Mouse (Mus musculus): Measurements from ENCODE around the gene Hoxd11. TPM values are rescaled to one million over a fixed set of nuclear protein-coding genes. Genes with fewer than 3 reads are reported as not detected.

The Hoxd11 gene
- polyA plus RNA-seq, 1 experiment: not detected

- peaks cover 35% of the 10 kb centered on the region for H3K27me3 ChIP-seq (ENCODE audit: control insufficient read depth, insufficient read depth, low read length)
- no peaks in the 10 kb centered on the region for H3K4me1 ChIP-seq (replicated peaks; ENCODE audit: control insufficient read depth, insufficient read depth, low read length)
- H3K4me3 ChIP-seq (ENCODE audit: control insufficient read depth, insufficient read depth, low read length): no peak overlapping the region
- DNase-seq: no peak
- H3K36me3 ChIP-seq (ENCODE audit: control insufficient read depth, insufficient read depth, low read length): no peaks in the 10 kb centered on the region
- WGBS: 23% methylated on average over 17 of the region's 17 CpGs
- TF ChIP-seq CTCF (IDR thresholded peaks at IDR 0.05; ENCODE audit: borderline replicate concordance, control insufficient read depth, extremely low read depth, insufficient read depth, low read length, poor library complexity) (no peak), POLR2A (IDR thresholded peaks at IDR 0.05; ENCODE audit: control insufficient read depth, extremely low read depth, insufficient read depth, low read length, poor library complexity) (no peak)
- H3K27ac ChIP-seq (ENCODE audit: control insufficient read depth, insufficient read depth, low read length): no peak overlapping the region
Measured at GRCm38 (mm10) chr2:74653781-74654535, 25.4 kb upstream of the Hoxd11 start.

DNA sequence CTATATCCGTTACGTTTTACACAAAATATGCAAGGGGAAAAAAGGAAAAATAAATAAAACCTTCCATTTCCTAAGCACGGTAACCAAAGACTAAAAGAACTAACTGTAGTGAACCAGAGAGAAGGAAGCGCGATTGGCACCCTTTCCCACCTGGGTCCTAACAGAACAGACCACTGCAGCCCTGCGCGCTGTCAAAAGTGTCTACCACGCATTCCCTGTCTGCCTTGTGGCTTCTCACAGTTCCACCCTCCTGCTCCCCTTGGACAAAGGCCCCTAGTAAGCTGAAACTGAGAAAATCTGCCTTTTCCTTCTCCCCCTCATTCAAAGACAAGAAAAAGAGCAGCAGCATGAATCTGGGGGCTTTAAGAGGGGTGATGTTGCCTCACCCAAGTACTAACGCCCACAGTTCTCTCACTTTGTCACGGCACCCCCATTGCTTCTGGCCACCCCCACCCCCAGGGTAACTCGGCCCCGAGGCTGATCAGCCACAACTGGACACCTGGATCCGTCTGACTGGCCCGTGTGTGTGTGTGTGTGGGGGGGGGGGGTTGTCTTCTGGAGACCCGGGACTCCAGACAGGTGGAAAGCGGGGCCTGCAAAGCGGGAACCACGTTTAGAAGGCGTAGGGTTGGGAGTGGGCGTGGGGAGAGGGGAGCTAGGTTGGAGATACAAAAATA lies 24.5 kb upstream of the Hoxd11 start:
- peaks cover 38% of the 10 kb centered on the region for H3K27me3 ChIP-seq (ENCODE audit: control insufficient read depth, insufficient read depth, low read length)
- no peak overlapping the region for H3K4me3 ChIP-seq (ENCODE audit: control insufficient read depth, insufficient read depth, low read length)
- TF ChIP-seq CTCF (IDR thresholded peaks at IDR 0.05; ENCODE audit: borderline replicate concordance, control insufficient read depth, extremely low read depth, insufficient read depth, low read length, poor library complexity) (no peak), POLR2A (IDR thresholded peaks at IDR 0.05; ENCODE audit: control insufficient read depth, extremely low read depth, insufficient read depth, low read length, poor library complexity) (no peak)
- no peak overlapping the region for H3K27ac ChIP-seq (ENCODE audit: control insufficient read depth, insufficient read depth, low read length)
- no peaks in the 10 kb centered on the region for H3K36me3 ChIP-seq (ENCODE audit: control insufficient read depth, insufficient read depth, low read length)
- no peak for DNase-seq
- WGBS: 21% methylated on average over 20 of the region's 20 CpGs
- H3K4me1 ChIP-seq (replicated peaks; ENCODE audit: control insufficient read depth, insufficient read depth, low read length): no peaks in the 10 kb centered on the region

DNA sequence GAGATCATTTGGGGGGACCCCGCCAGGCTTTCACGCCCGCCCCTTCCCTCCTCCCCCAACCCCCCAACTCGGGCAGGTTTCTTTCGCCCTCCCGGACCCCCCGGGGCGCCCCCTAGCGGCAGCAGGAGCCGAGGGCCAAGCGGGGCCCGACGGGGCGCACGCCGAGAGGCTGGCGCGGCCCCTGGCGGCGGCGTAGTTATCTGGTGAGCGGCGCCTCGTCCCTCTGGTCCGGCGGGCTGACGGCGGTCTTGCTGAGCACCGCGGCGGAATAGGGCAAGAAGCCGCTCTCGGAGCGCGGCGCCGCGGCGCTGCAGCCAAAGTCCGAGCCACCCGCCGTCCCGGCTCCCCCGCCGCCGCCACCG lies 24.0 kb upstream of the Hoxd11 start:
- TF ChIP-seq POLR2A (IDR thresholded peaks at IDR 0.05; ENCODE audit: control insufficient read depth, extremely low read depth, insufficient read depth, low read length, poor library complexity): no peak
- TF ChIP-seq CTCF (IDR thresholded peaks at IDR 0.05; ENCODE audit: borderline replicate concordance, control insufficient read depth, extremely low read depth, insufficient read depth, low read length, poor library complexity): no peak
- H3K4me1 ChIP-seq (replicated peaks; ENCODE audit: control insufficient read depth, insufficient read depth, low read length): no peaks in the 10 kb centered on the region
- H3K36me3 ChIP-seq (ENCODE audit: control insufficient read depth, insufficient read depth, low read length): no peaks in the 10 kb centered on the region
- peaks cover 38% of the 10 kb centered on the region for H3K27me3 ChIP-seq (ENCODE audit: control insufficient read depth, insufficient read depth, low read length)
- DNase-seq: no peak
- no peak overlapping the region for H3K27ac ChIP-seq (ENCODE audit: control insufficient read depth, insufficient read depth, low read length)
- H3K4me3 ChIP-seq (ENCODE audit: control insufficient read depth, insufficient read depth, low read length): no peak overlapping the region
- 7% methylated on average over 41 of the region's 47 CpGs for WGBS

GRCm38 (mm10) chr2:74655821-74656631 lies 23.3 kb upstream of the Hoxd11 start:
- Histone ChIP-seq H3K27ac (ENCODE audit: control insufficient read depth, insufficient read depth, low read length) (no peak overlapping the region), H3K4me1 (replicated peaks; ENCODE audit: control insufficient read depth, insufficient read depth, low read length) (no peaks in the 10 kb centered on the region), H3K36me3 (ENCODE audit: control insufficient read depth, insufficient read depth, low read length) (no peaks in the 10 kb centered on the region), H3K27me3 (ENCODE audit: control insufficient read depth, insufficient read depth, low read length) (peaks cover 34% of the 10 kb centered on the region), H3K4me3 (ENCODE audit: control insufficient read depth, insufficient read depth, low read length) (no peak overlapping the region)
- no peak for TF ChIP-seq POLR2A (IDR thresholded peaks at IDR 0.05; ENCODE audit: control insufficient read depth, extremely low read depth, insufficient read depth, low read length, poor library complexity)
- no peak for TF ChIP-seq CTCF (IDR thresholded peaks at IDR 0.05; ENCODE audit: borderline replicate concordance, control insufficient read depth, extremely low read depth, insufficient read depth, low read length, poor library complexity)
- DNase-seq: no peak
- WGBS: 4% methylated on average over 68 of the region's 69 CpGs

DNA sequence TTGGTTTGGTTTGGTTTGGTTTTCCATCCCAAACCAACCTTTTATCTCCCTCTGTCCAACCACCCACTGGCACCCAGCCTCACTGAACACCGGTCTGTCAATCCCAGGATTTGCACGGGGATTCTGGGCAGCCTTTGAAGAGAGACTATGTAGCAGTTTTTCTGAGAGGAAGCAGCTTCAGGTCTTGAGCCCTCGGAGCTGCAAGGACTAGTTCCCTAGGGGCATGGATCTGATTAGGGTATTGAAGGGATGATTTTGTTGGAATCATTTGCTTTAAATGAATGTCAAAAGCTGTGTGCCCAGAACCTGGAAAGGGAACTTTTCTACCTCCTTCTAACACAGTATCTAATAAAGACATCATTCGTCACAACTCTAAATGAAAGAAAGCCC lies 22.7 kb upstream of the Hoxd11 start:
- H3K4me1 ChIP-seq (replicated peaks; ENCODE audit: control insufficient read depth, insufficient read depth, low read length): no peaks in the 10 kb centered on the region
- no peak overlapping the region for H3K27ac ChIP-seq (ENCODE audit: control insufficient read depth, insufficient read depth, low read length)
- H3K27me3 ChIP-seq (ENCODE audit: control insufficient read depth, insufficient read depth, low read length): peaks cover 36% of the 10 kb centered on the region
- H3K36me3 ChIP-seq (ENCODE audit: control insufficient read depth, insufficient read depth, low read length): no peaks in the 10 kb centered on the region
- H3K4me3 ChIP-seq (ENCODE audit: control insufficient read depth, insufficient read depth, low read length): no peak overlapping the region
- WGBS: 12% methylated on average over 4 of the region's 4 CpGs
- DNase-seq: no peak
- no peak for TF ChIP-seq POLR2A (IDR thresholded peaks at IDR 0.05; ENCODE audit: control insufficient read depth, extremely low read depth, insufficient read depth, low read length, poor library complexity)
- no peak for TF ChIP-seq CTCF (IDR thresholded peaks at IDR 0.05; ENCODE audit: borderline replicate concordance, control insufficient read depth, extremely low read depth, insufficient read depth, low read length, poor library complexity)

GRCm38 (mm10) chr2:74657251-74658023 lies 21.9 kb upstream of the Hoxd11 start:
- Histone ChIP-seq H3K4me3 (ENCODE audit: control insufficient read depth, insufficient read depth, low read length) (no peak overlapping the region), H3K4me1 (replicated peaks; ENCODE audit: control insufficient read depth, insufficient read depth, low read length) (no peaks in the 10 kb centered on the region)
- no peak for TF ChIP-seq POLR2A (IDR thresholded peaks at IDR 0.05; ENCODE audit: control insufficient read depth, extremely low read depth, insufficient read depth, low read length, poor library complexity)
- TF ChIP-seq CTCF (IDR thresholded peaks at IDR 0.05; ENCODE audit: borderline replicate concordance, control insufficient read depth, extremely low read depth, insufficient read depth, low read length, poor library complexity): no peak

More at GRCm38 (mm10) chr2:74657251-74658023, 21.9 kb upstream of the Hoxd11 start:
- Histone ChIP-seq H3K27ac (ENCODE audit: control insufficient read depth, insufficient read depth, low read length) (no peak overlapping the region), H3K27me3 (ENCODE audit: control insufficient read depth, insufficient read depth, low read length) (peaks cover 40% of the 10 kb centered on the region), H3K36me3 (ENCODE audit: control insufficient read depth, insufficient read depth, low read length) (no peaks in the 10 kb centered on the region)
- no peak for DNase-seq
- 5% methylated on average over 62 of the region's 62 CpGs for WGBS
